Mouse (Mus musculus) midbrain, postnatal 0 days (tissue): ENCODE data around the gene Gpr137. TPM values are rescaled to one million over a fixed set of nuclear protein-coding genes. Genes with fewer than 3 reads are reported as not detected.

Experiments
- ATAC-seq: fragments of 200-750 bp; cut with Nextera tagmentation; 2 replicates; pipeline ENCODE4 v1.8.0; 2017; ENCODE audit warnings: moderate number of reproducible peaks, mild to moderate bottlenecking, moderate TSS enrichment, moderate library complexity; ENCODE audit not compliant: low FRiP score
- DNase-seq: peaks from one replicate; pipeline ENCODE4 v3.0.0-alpha.2; 2015; ENCODE audit warnings: low spot score
- H3K27ac ChIP-seq: fragments of 300-500 bp; sonication (generic); 2 replicates; pipeline ENCODE4 v1.5.1; 2014; ENCODE audit warnings: low read depth, mild to moderate bottlenecking, low read length, mixed read lengths
- H3K27me3 ChIP-seq: fragments of 300-500 bp; sonication (generic); 2 replicates; pipeline ENCODE4 v1.6.1; 2014; ENCODE audit warnings: low read length, control low read depth, mixed read lengths; ENCODE audit not compliant: insufficient read depth
- H3K36me3 ChIP-seq: fragments of 300-500 bp; sonication (generic); 2 replicates; pipeline ENCODE4 v1.6.1; 2014; ENCODE audit warnings: low read length, control low read depth, mixed read lengths; ENCODE audit not compliant: insufficient read depth
- H3K4me1 ChIP-seq: fragments of 300-500 bp; sonication (generic); 2 replicates; pipeline ENCODE4 v1.6.1; 2014; ENCODE audit warnings: mild to moderate bottlenecking, control low read depth, antibody characterized with exemption, low read length, mixed read lengths; ENCODE audit not compliant: insufficient read depth
- H3K4me2 ChIP-seq: fragments of 300-500 bp; sonication (generic); 2 replicates; pipeline ENCODE4 v1.6.1; 2014; ENCODE audit warnings: low read depth, mild to moderate bottlenecking, low read length, mixed read lengths; ENCODE audit not compliant: poor library complexity, severe bottlenecking
- H3K4me3 ChIP-seq: fragments of 300-500 bp; sonication (generic); 2 replicates; pipeline ENCODE4 v1.5.1; 2014; ENCODE audit warnings: low read depth, mild to moderate bottlenecking, low read length, moderate library complexity
- H3K9ac ChIP-seq: fragments of 300-500 bp; sonication (generic); replicated peaks from 2 replicates; pipeline ENCODE4 v1.6.1; 2014; ENCODE audit warnings: mild to moderate bottlenecking, low read length, moderate library complexity, mixed read lengths; ENCODE audit not compliant: poor library complexity, severe bottlenecking
- H3K9me3 ChIP-seq: fragments of 300-500 bp; sonication (generic); 2 replicates; pipeline ENCODE4 v1.6.1; 2016; ENCODE audit warnings: low read length, control low read depth
- CTCF ChIP-seq: IDR thresholded peaks from 2 replicates; pipeline ENCODE4 v1.5.1; 2016; ENCODE audit warnings: antibody characterized with exemption, mild to moderate bottlenecking
- WGBS: fragments of 180-500 bp; shearing (Covaris S2); extraction: QIAGEN DNeasy Blood & Tissue Kit; methylation state at CpG from one replicate; pipeline ENCODE4 v1.1.7; 2014; 5-methylcytosine and 5-hydroxymethylcytosine counted together
- polyA plus RNA-seq: library from polyadenylated mRNA; unstranded; fragments of >200 nt; fragmentation: Nextera tagmentation; extraction: Ambion mirVana; gene quantifications from 2 replicates; pipeline ENCODE4 v1.2.1, GENCODE M21; 2015
- total RNA-seq: library from RNA; depleted of rRNA; stranded (reverse); fragments of >200 nt; gene quantifications from 2 replicates; pipeline ENCODE4 v1.2.3, GENCODE M21; 2014

Gene Gpr137
- total and polyA plus RNA-seq, 2 experiments from 2014 or later = 78.8 to 101 TPM

DNA sequence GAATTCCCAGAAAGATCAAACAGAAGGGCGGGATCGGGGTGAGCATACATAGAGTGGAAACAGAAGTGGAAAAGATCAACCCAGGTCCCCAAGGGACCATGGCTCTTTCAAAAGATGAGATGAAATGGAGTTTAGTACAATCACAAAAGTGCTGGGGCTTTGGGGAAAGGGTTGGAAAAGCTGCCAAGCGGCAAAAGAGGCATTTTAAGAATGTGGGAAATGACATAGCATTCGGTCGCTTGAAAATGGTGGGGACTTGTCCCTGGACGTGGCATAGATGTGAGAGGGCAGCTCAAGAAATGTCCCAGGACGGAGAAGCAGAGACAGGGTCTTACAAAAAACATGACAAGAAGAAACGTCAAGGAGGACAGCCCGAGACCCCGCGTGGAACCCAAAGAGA, 33.3 kb downstream of the Gpr137 start:
- Histone ChIP-seq H3K9ac (peak overlapping the region; percentile 72), H3K9me3 (no peaks in the 10 kb centered on the region), H3K36me3 (peaks cover 57% of the 10 kb centered on the region), H3K27me3 (no peaks in the 10 kb centered on the region), H3K4me2 (peak overlapping the region; percentile 76), H3K4me1 (peaks cover 9% of the 10 kb centered on the region), H3K27ac (peak overlapping the region; percentile 93), H3K4me3 (peak overlapping the region; percentile 58)
- ATAC-seq = no peak
- no peak for TF ChIP-seq CTCF
- peak; percentile 10 for DNase-seq
- WGBS = 10% methylated on average over 11 of the region's 11 CpGs

DNA sequence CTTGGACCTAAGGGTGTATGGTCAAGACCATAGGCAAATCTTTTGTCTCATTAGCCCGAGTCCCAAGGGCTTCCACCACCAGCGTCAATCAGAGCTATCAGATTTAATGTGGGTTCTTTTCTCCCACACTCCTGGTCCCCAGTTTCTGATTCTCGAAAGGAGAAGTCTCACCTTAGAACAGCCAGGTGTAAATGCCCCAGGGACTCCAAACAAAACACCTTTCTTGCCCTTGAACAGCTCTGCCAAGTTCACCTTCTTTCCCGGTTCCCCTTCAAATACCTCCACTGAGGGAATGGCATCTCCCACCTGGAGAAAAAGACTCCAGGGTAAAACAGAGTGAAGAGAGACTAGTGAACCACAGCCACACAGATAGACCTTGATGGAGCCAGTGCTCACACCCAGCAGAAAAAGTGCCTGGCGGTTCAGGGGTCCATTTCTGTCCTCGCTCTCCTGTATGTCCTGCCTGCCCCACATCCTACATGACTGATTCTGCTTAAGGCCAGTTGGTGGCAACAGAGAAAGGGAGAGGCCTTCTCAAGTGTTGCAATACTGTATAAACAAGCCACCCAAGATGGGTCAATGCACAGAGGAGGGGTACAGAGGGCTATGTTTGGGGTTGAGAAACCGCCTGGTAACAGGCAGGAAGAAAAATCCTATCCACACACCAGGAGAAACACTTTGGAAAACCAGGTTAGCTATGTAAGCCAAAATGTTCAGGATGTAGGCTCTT, 34.3 kb downstream of the Gpr137 start:
- no peak for DNase-seq
- Histone ChIP-seq H3K27ac (no peak overlapping the region), H3K4me1 (peaks cover 9% of the 10 kb centered on the region), H3K9ac (no peak overlapping the region; the same call in 1 of the 2 replicates), H3K27me3 (no peaks in the 10 kb centered on the region), H3K4me2 (peak overlapping the region; percentile 76), H3K36me3 (peaks cover 47% of the 10 kb centered on the region), H3K4me3 (peak overlapping the region; percentile 58), H3K9me3 (no peaks in the 10 kb centered on the region)
- no peak for TF ChIP-seq CTCF
- no peak for ATAC-seq
- 88% methylated on average over 7 of the region's 7 CpGs for WGBS

DNA sequence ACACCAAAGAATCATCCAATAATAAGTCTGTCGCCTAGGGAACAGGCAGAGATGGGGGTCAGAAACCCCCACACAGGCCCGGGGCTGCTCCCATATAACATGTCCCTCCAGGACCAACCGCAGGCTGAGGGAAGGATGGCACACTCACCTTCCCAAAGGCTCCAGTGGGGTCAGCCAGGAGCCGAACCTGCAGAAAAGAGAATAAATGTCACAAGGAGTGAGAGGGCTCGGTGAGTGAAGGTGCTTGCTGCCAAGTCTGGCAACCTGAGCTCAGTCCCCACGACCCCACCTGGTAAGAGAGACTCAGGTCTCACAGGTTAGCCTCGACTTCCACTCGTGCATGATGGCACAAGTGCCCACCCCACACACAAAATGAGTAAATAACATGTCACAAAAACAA, 35.2 kb downstream of the Gpr137 start:
- Histone ChIP-seq H3K27me3 (no peaks in the 10 kb centered on the region), H3K27ac (no peak overlapping the region), H3K4me3 (no peak overlapping the region), H3K9me3 (no peaks in the 10 kb centered on the region), H3K9ac (no peak overlapping the region), H3K36me3 (peaks cover 38% of the 10 kb centered on the region), H3K4me1 (peaks cover 9% of the 10 kb centered on the region), H3K4me2 (no peak overlapping the region)
- no peak for TF ChIP-seq CTCF
- 93% methylated on average over 8 of the region's 8 CpGs for WGBS
- DNase-seq (no peak), ATAC-seq (no peak)

DNA sequence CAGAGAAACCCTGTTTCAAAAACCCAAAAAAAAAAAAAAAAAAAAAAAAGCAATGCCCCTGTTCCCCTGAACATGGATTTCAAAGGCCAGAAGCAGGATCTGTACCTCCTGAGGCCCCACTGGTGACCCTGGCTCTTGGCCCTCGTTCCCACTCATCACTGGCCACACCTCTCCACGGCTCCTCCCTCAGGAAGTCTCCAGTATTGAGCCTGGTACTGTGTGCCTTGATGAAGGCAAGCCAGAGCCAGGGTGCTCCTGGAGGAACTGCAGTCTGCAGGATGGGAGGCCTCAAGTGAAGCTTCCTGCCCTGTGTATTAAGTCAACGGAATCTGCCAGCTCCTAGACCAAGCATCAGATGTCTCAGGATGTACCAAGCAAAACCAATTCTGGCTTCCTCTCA, 36.1 kb downstream of the Gpr137 start:
- H3K27ac ChIP-seq = no peak overlapping the region
- no peak for TF ChIP-seq CTCF
- H3K9ac ChIP-seq = no peak overlapping the region
- 89% methylated on average over 3 of the region's 3 CpGs for WGBS
- H3K9me3 ChIP-seq = no peaks in the 10 kb centered on the region
- no peak overlapping the region for H3K4me2 ChIP-seq
- H3K4me1 ChIP-seq = peaks cover 9% of the 10 kb centered on the region
- H3K27me3 ChIP-seq = no peaks in the 10 kb centered on the region
- H3K4me3 ChIP-seq = no peak overlapping the region
- no peak for ATAC-seq
- no peak for DNase-seq
- H3K36me3 ChIP-seq = peaks cover 29% of the 10 kb centered on the region

DNA sequence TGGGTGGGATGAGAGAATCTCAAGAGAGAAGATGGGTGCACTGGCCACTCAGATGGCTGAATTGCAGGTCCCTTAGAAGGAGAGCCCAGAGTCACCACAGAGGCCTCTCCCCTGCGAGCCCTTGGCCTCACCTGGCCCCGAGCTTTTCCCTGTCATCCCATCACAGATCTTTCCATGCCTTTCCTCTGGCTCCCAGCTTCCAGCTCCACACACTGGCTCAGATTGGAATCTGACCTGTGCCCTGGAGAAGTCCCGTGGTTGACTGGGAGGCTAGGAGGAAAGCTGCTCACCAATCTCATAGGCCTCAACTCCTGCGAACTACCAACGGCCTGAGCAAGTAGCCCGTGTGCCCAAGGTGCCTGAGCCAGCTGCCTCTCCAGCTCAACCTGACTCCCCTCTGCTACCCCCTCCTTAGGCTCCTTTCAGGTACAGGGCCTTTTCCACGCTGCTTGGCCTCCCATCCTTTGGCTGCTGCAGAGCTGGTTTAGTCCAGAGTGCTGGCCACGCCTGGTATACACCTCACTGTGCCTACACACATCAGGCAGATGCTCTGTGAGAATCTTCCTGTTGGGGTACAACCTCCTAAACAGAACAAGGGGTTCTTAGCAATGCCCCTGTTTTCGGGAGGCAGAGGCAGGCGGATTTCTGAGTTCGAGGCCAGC, 36.7 kb downstream of the Gpr137 start:
- Histone ChIP-seq H3K36me3 (peaks cover 27% of the 10 kb centered on the region), H3K9me3 (no peaks in the 10 kb centered on the region), H3K27ac (no peak overlapping the region), H3K27me3 (no peaks in the 10 kb centered on the region), H3K4me3 (no peak overlapping the region), H3K4me2 (no peak overlapping the region), H3K4me1 (peaks cover 9% of the 10 kb centered on the region), H3K9ac (no peak overlapping the region)
- 94% methylated on average over 11 of the region's 11 CpGs for WGBS
- TF ChIP-seq CTCF = no peak
- no peak for DNase-seq
- ATAC-seq = no peak

DNA sequence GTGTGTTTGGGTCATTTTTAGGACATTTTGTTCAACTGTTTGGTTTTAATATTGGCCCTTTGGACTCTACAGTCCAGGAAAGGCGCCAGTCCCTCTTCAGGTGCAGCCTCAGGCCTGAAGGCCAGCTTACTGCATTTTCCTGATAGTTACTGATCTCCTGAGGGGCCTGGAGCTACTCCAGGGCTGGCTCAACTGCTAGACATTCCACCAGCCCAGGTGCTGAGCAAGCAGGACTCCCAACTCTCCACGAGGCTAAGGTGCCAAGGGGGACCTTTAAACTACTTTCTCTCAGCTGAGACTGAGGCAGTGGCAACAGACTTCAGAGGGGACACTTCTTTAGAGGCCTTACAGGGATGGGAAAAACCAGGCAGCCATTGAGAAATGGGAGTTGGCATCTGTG, 37.4 kb downstream of the Gpr137 start:
- WGBS = 84% methylated on average over 2 of the region's 2 CpGs

More for the DNA sequence above, 37.4 kb downstream of the Gpr137 start:
- H3K9me3 ChIP-seq = no peaks in the 10 kb centered on the region
- DNase-seq = no peak
- no peaks in the 10 kb centered on the region for H3K27me3 ChIP-seq
- H3K27ac ChIP-seq = no peak overlapping the region
- no peak overlapping the region for H3K4me2 ChIP-seq
- no peak for ATAC-seq
- H3K9ac ChIP-seq = no peak overlapping the region
- peaks cover 9% of the 10 kb centered on the region for H3K4me1 ChIP-seq
- H3K4me3 ChIP-seq = no peak overlapping the region
- peaks cover 27% of the 10 kb centered on the region for H3K36me3 ChIP-seq
- no peak for TF ChIP-seq CTCF
